Mouse (Mus musculus) heart, embryonic 14.5 days (tissue): ENCODE data around the gene Clca3a1. TPM values are rescaled to one million over a fixed set of nuclear protein-coding genes. Genes with fewer than 3 reads are reported as not detected.

Experiments
- polyA plus RNA-seq: library from polyadenylated mRNA; unstranded; fragments of >200 nt; fragmentation: Nextera tagmentation; extraction: Ambion mirVana; gene quantifications from 2 replicates; pipeline ENCODE4 v1.2.1, GENCODE M21; 2014

Gene Clca3a1
- polyA plus RNA-seq, 1 experiment from 2014 or later, result 27.7 TPM

Other genes with a start within 250 kb of the Clca3a1 start
- 7.0 and 8.6 TPM in 2 replicates for gene Hs2st1, start 190.8 kb downstream of the Clca3a1 start, polyA plus RNA-seq
- 340 and 384 TPM in 2 replicates for gene Selenof, start 190.7 kb downstream of the Clca3a1 start, polyA plus RNA-seq
- 154 and 156 TPM in 2 replicates for gene Sh3glb1, start 40.6 kb downstream of the Clca3a1 start, polyA plus RNA-seq
- 3.0 and 6.0 TPM in 2 replicates for gene Clca3a2, start 58.5 kb upstream of the Clca3a1 start, polyA plus RNA-seq
- not detected in 2 replicates for gene Clca3b, start 88.4 kb upstream of the Clca3a1 start, polyA plus RNA-seq
- gene Clca4b, start 171.6 kb upstream of the Clca3a1 start, polyA plus RNA-seq, result not detected in 2 replicates
- not detected in 2 replicates for gene Clca4a, start 214.1 kb upstream of the Clca3a1 start, polyA plus RNA-seq